Mouse (Mus musculus) G1E (cell line): ENCODE measurements around the gene Fndc1. TPM values are rescaled to one million over a fixed set of nuclear protein-coding genes. Genes with fewer than 3 reads are reported as not detected.

Experiments
- ATAC-seq: 2 replicates; pipeline ENCODE4 v1.8.0; 2016; ENCODE audit warnings: mild to moderate bottlenecking; ENCODE audit not compliant: insufficient number of reproducible peaks, poor library complexity, low FRiP score, severe bottlenecking; ENCODE audit errors: extremely low read depth
- DNase-seq: peaks from one replicate; pipeline ENCODE4 v3.0.0; 2012; ENCODE audit warnings: low spot score
- H3K27me3 ChIP-seq: 2 replicates; pipeline ENCODE4 v1.6.1; 2012; ENCODE audit warnings: mild to moderate bottlenecking, low read length, inconsistent platforms; ENCODE audit not compliant: insufficient read depth
- H3K36me3 ChIP-seq: replicated peaks from 2 replicates; pipeline ENCODE3; 2012; ENCODE audit warnings: mild to moderate bottlenecking, inconsistent platforms
- H3K4me1 ChIP-seq: 2 replicates; pipeline ENCODE4 v1.6.1; 2012; ENCODE audit warnings: low read depth, low read length, inconsistent platforms, mixed read lengths; ENCODE audit not compliant: insufficient read depth
- H3K4me3 ChIP-seq: 2 replicates; pipeline ENCODE4 v1.5.1; 2012; ENCODE audit warnings: low read depth, mild to moderate bottlenecking, inconsistent platforms, low read length, moderate library complexity, mixed read lengths
- H3K9me3 ChIP-seq: replicated peaks from 2 replicates; pipeline ENCODE4 v1.6.1; 2012; ENCODE audit warnings: inconsistent platforms
- CTCF ChIP-seq: IDR thresholded peaks from 2 replicates; pipeline ENCODE4 v1.5.1; 2012; ENCODE audit warnings: low read depth, low read length, inconsistent platforms, mixed read lengths
- GATA1 ChIP-seq: IDR thresholded peaks from 2 replicates; pipeline ENCODE4 v1.6.1; 2012; ENCODE audit warnings: borderline replicate concordance, low read length, inconsistent platforms, mixed read lengths
- GATA2 ChIP-seq: IDR thresholded peaks from 2 replicates; pipeline ENCODE4 v1.6.1; 2012; ENCODE audit warnings: low read depth, low read length, inconsistent platforms, borderline replicate concordance
- POLR2AphosphoS5 ChIP-seq: IDR thresholded peaks from 2 replicates; pipeline ENCODE4 v1.6.1; 2012; ENCODE audit warnings: low read depth, low read length, inconsistent platforms; ENCODE audit not compliant: insufficient replicate concordance
- TAL1 ChIP-seq: conservative IDR thresholded peaks from 2 replicates; pipeline ENCODE4 v1.6.1; 2012; ENCODE audit warnings: low read depth, low read length, inconsistent platforms, mixed read lengths
- polyA plus RNA-seq: library from polyadenylated mRNA; stranded (reverse); fragments of >175 nt; gene quantifications from 2 replicates; pipeline ENCODE4 v1.2.3, GENCODE M21; 2012
- total RNA-seq, 2 experiments: library from RNA; stranded (forward) in 1 of 2; stranded (reverse) in 1 of 2; fragments of 200-1000 nt in 1 of 2; fragments of >200 nt in 1 of 2; fragmentation: Nextera tagmentation in 1 of 2; gene quantifications; 2 replicates each; pipeline ENCODE4 v1.2.3; 2014 to 2017

Fndc1 gene
- total and polyA plus RNA-seq, 3 experiments = 0.44 TPM; not detected in 2

- Histone ChIP-seq H3K36me3 (no peaks in the 10 kb centered on the region), H3K4me3 (no peak overlapping the region), H3K27me3 (no peaks in the 10 kb centered on the region), H3K9me3 (0 out of 2 replicates have a peak, but pooled peaks cover 3% of the 10 kb centered on the region), H3K4me1 (no peaks in the 10 kb centered on the region)
- TF ChIP-seq GATA1 = no peak
- TF ChIP-seq POLR2AphosphoS5 = no peak
- no peak for TF ChIP-seq CTCF
- TF ChIP-seq TAL1 = no peak
- no peak for TF ChIP-seq GATA2
- DNase-seq (no peak), ATAC-seq (no peak)
Observed at GRCm38 (mm10) chr17:7707073-7707472, 120.0 kb downstream of the Fndc1 start.

GRCm38 (mm10) chr17:7690271-7690670 is 136.8 kb downstream of the Fndc1 start:
- Histone ChIP-seq H3K36me3 (no peaks in the 10 kb centered on the region), H3K4me1 (no peaks in the 10 kb centered on the region), H3K9me3 (0 out of 2 replicates have a peak, but pooled peaks cover 2% of the 10 kb centered on the region), H3K4me3 (no peak overlapping the region), H3K27me3 (no peaks in the 10 kb centered on the region)
- DNase-seq (no peak), ATAC-seq (no peak)
- TF ChIP-seq CTCF (no peak), POLR2AphosphoS5 (no peak), GATA2 (no peak)

Other genes with a start within 250 kb of the Fndc1 start
- gene Tagap, start 98.7 kb upstream of the Fndc1 start, total RNA-seq (2014; fragmentation: Nextera tagmentation) = 7.7 and 12.0 TPM in 2 replicates
- gene Tagap, start 98.7 kb upstream of the Fndc1 start, total RNA-seq (2017) = 6.1 and 7.6 TPM in 2 replicates
- 0.36 and 0.38 TPM in 2 replicates for gene Tagap, start 98.7 kb upstream of the Fndc1 start, polyA plus RNA-seq
- 13.5 and 18.7 TPM in 2 replicates for gene Rsph3a, start 118.3 kb upstream of the Fndc1 start, total RNA-seq (2014; fragmentation: Nextera tagmentation)
- gene Rsph3a, start 118.3 kb upstream of the Fndc1 start, total RNA-seq (2017) = 11.7 and 14.1 TPM in 2 replicates
- 10.3 and 10.5 TPM in 2 replicates for gene Rsph3a, start 118.3 kb upstream of the Fndc1 start, polyA plus RNA-seq